Mouse (Mus musculus) thymus, adult 2 months (tissue): Measurements from ENCODE around the gene Snrpd3.

Experiments
- CTCF ChIP-seq: fragments of 200-500 bp; IDR thresholded peaks from 2 replicates; pipeline ENCODE4 v1.5.1; 2012; ENCODE audit warnings: mild to moderate bottlenecking, control low read depth, low read length, moderate library complexity, borderline replicate concordance; ENCODE audit not compliant: control insufficient read depth, poor library complexity, insufficient read depth; ENCODE audit errors: extremely low read depth
- POLR2A ChIP-seq: fragments of 200-500 bp; IDR thresholded peaks from 2 replicates; pipeline ENCODE4 v1.6.1; 2012; ENCODE audit warnings: mild to moderate bottlenecking, low read length, control low read depth, moderate library complexity; ENCODE audit not compliant: control insufficient read depth, poor library complexity, insufficient read depth; ENCODE audit errors: extremely low read depth

DNA sequence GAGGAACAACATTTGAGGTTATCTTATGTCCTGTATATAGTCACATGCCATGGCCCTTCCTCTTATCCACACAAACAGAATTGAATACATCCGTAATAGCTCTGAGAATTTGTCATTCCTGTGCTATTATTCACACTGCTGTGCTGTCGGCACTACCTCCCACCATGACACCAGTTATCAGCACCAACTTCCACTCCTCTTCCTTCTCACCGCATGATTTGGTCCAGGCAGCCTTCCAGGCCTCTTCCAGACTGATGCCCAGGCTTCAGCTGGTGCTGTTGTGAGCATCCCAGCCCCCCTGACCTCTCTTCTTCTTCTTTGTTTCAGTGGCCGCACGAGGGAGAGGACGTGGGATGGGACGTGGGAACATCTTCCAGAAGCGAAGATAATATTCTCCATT is 17.6 kb downstream of the Snrpd3 start:
- TF ChIP-seq CTCF, result no peak
- no peak for TF ChIP-seq POLR2A
